Mouse (Mus musculus) right cerebral cortex, adult 2 months (tissue): Measurements from ENCODE around the gene Prelp.
"Not testable (repeated sequence)": the region's sequence is repeated elsewhere in the genome, so short reads cannot be mapped to it uniquely, and the experiment has no call there.

Experiments used
- DNase-seq, 2 experiments: peaks; one replicate each; pipeline ENCODE4 v3.0.0; 2021 to 2022; ENCODE audit warnings: low spot score in 2 of 2

Gene Prelp

DNA sequence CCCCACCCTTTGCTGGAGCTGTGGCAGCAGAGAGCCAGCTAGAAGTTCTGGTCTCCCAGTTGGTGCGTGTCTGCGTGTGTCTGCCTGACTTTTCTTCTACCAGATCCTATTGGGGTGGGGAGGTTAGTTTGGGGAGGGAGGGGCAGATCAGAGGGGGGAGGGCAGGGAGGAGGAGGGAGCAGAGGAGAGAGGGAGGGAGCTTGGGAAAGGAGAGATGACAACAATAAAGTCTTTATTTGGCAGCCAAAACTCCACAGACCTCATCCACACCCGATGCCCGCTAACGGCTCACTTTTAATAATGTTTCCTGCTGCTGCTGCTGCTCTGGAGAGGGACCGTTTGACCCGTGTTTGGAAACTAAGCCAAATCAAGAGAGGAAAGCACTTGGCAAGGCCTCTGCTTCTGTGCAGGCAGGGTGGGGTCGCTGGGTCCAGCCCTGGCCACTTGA is at the start of gene Prelp:
Gene Prelp, minus strand, starts transcription at position 111 of the 448 bp plus-strand sequence.
- no peak for DNase-seq

DNA sequence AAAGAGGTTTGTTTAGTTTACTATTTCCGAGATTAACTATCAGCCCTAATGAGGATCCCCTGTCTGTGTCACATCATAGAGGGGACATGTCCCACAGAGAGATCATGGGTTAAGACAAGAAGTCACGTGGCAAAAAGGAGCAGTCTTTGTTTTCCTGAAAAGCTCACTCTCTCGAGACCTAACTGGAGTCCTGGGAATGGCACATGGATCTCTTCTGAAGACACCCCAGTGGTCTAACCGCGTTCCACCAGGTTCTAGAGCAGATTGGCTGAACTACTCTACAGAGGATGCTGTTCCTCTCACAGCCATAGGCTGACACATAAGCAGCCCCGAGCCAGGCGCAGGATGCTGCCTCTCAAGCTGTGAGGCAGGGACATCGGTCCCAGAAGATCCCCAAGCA is 48.2 kb upstream of the Prelp start:
- DNase-seq = no peak

DNA sequence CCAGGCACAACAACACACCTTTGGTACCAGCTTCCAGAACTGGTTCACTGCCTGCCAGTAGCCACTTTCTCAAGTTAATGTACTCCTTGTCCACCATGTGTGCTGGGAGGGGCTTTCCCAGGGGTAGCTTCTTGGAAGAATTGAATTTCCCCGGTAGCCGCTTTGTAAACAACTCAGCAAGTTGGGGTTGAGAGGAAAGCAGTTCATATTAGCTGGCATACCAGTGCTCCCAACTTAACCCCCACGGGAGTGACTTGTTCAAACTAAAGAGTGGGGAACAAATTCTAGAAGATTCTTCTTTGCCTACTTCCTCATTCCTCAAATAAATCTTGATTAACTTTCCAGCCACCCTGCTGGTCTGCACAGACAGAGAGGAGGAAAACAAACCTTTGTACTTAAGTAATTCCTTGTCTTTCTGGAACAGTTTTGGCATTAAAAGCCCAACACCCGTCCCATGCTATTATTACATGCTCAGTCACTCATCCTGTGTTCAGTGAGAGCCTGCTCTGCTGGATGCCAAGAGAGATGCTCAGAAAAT is 47.6 kb upstream of the Prelp start:
- no peak for DNase-seq

DNA sequence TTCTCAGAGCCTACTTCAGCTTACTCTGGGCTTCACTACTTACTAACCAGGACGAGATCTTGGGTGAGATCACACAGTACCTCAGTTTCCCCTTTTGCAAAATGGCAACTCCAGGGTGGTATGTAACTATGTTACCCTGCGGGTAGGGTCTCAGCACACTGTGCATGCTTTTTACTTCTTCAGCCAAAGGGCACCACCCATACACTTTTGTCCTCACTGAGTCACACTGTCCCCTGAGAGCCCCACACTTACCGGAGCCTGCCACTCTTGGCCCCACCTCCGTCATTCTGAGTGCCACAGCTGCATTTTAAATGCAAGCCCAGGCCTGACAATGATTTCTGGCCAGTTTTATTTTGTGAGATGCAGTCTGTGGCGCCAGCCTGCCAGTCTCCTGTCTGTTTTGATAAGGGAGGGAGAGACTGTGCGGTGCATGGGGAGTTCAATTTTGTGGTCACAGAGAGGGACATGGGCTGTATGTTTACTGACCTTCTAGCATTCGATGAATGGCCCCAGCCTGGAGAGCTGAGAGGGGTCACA is 46.3 kb upstream of the Prelp start:
- no peak for DNase-seq

DNA sequence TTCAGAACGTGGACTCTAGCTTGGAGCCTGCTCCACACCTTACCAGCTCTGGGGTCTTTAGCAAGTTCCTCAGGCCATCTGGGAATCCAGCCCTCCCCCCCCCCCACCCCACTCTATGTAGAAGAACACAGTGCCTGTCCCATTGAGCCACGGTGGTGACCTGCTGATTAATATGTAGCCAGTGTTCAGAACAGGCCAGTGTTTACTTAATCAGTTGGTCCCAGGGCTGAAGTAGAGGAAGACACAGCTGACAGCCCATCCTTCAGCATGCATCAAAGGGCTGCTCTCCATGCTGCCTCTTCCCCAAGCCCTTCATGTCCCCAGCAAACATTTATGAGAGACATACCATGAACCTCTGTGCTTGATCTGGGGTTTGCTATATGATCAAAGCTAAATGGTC is 44.8 kb upstream of the Prelp start:
- DNase-seq = no peak

DNA sequence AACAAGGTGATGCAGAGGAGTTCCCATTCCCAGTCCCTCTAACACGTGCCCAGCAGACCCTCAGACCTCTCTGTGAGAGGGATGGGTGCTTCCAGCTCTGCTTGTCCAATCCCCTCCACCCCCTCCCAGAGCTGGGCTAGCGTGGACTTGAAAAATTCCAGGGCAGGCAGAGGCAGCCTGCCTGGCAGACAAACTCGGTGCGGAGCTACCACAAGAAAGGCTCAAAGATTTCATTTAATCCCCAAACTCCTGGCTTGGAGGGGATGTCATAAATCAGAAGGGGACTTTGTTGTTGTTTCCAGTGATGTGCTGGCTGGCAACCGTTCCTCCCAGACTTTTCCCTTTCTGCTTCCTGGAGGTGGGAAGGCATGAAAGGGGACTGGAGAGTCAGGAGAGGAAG is 44.1 kb upstream of the Prelp start:
- DNase-seq = no peak

DNA sequence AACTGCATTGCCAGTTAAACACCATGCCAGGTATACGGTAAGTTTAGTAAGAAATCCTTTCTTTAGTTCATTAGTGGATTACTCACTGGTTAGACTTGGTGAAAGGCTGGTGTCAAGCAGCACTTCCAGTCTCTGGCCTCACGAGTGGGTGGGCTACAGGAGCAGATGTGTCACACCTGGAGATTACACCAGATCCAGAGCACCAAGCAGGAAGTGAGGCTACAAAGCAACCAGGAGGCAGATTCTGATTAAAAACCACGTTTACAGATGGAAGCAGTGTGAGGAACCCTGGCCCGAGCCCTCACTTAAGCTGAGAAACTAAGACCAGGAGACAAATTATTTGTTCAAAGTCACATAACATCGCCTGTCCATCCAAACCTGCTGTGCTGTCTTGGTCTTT is 43.5 kb upstream of the Prelp start:
- no peak for DNase-seq

DNA sequence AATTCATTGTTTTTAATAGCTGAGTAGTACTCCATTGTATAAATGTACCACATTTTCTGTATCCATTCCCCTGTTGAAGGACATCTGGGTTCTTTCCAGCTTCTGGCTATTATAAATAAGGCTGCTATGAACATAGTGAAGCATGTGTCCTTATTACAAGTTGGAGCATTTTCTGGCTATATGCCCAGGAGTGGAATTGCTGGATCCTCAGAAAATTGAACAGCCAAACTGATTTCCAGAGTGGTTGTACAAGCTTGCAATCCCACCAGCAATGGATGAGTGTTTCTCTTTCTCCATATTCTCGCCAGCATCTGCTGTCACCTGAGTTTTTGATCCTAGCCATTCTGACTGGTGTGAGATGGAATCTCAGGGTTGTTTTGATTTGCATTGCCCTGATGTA is 42.4 kb upstream of the Prelp start:
- DNase-seq = not testable (repeated sequence)

DNA sequence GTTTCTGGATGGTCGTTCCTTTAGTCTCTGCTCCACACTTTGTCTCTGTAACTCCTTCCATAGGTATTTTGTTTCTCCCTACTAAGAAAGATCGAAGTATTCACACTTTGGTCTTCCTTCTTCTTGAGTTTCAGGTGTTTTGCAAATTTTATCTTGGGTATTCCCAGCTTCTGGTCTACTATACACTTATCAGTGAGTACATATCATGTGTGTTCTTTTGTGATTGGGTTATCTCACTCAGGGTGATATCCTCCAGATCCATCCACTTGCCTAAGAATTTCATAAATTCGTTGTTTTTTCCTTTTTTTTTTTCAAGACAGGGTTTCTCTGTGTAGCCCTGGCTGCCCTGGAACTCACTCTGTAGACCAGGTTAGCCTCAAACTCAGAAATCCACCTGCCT is 41.9 kb upstream of the Prelp start:
- DNase-seq = not testable (repeated sequence)

DNA sequence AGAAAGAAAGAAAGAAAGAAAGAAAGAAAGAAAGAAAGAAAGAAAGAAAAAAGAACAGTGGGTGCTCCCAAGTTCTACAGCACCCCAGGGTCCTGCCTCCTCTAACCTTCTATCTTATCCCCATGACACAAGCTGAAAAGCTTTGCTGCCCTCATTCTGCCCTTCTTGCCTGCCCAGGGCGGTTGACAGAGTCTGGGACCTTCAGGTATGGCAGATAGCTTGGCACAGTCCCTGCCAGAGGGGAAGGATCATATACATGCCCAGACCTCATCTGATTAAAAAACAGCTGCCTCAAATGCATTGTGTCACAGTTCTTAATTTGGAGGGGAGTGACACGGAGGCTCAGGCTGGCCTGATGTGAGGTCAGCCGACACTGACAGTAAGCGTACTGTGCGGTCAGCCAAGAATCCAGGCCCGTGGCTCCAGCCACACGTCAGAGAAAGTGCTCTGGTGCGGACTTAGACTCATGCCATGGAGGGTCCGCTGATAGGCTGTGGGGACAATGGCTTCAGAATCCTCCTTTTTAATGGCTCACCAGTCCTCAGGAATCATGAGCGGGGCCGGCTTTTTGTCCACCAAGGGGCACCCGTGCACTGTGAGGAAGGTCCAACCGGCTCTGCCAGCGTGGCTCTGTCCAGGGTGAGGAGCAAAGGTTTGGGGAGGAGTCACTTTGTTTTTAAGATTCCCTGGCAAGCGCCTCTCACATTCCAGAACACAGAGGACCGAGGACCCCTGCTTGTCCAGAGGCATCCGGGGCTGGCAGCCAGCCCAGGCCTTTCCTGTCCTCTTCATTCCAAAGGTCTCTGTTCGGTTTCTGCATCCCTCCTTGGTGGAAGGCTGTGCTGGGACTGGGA is 40.3 kb upstream of the Prelp start:
- DNase-seq = peak; percentile 24 to 50

DNA sequence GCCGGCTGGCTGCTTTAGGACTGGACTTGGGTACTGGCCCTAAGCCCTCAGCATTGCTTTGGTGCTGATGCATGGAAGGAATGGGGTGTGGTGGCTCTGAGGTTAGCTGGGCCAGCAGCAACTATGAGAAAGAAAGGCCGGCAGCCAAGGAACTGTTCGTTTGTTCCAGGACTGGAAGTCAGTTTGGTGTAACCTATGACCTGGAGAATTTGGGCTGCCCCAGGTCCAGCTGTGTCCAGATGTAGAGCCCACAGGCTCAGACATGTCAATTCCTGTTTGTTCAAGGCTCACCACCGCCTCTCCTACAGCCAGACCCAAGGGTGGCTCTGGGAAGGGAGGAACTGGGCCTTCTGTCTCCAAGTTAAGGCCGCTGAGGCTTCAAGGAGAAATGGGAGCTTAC is 38.3 kb upstream of the Prelp start:
- no peak for DNase-seq

DNA sequence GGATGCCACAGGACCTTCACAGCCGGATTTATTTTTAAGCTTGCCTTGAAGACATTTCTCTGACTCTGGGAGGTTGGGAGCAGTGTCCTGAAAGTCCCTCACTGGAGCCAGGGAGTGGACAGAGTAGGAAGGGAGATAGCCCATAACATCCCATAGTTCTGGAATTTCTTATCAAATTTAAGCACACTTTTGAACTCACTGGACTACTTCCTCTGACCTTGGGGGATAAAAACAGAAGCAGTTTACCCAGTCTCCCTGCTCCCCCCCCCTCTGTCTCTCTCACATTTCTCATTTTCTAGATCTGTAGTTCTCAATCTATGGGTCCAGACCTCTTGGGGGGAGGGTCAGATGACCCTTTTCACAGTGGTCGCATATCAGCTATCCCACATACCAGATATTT is 32.8 kb upstream of the Prelp start:
- no peak for DNase-seq

DNA sequence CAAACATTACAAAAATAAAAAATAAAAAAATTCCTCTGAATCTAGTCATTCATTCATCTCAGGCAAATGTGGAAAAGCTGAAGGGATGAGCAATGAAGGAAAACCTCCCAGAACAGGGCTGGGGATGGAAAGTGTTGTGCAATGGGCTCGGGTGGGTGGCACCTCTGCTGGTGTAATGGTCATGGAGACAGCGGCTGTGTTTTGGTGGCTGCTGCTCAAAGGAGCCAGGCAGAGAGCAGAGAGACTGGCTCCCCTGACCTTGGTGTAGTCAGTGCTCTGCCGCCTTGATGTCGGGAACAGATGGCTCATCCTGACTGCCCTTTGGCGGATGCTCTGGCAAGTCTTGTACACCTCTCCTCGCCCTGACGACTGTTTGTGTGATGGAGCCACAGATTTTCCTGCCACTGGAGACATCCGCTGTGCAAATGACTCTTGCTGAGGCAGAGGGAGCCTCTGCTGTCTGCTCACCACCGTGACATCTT is 32.1 kb upstream of the Prelp start:
- DNase-seq = peak; percentile 10 to 13

DNA sequence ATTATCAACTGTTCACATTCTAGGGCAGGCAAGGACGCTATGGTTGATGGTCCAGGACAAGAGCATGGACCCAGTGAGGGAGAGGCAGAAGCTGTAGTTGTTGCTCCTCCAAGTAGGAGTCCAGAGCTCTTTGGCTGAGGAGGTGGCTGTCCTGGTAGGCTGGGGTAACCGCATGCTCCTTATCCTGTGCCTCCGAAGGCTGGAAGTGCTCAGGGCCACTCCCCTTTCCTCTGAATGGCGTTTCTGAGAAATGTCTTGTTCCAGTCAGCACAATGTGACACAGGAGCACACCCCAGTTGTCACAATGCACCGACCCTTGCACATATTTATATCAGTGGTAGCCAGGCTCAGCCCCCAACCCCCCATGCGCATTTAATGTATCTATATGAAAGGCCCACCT is 30.4 kb upstream of the Prelp start:
- no peak for DNase-seq

DNA sequence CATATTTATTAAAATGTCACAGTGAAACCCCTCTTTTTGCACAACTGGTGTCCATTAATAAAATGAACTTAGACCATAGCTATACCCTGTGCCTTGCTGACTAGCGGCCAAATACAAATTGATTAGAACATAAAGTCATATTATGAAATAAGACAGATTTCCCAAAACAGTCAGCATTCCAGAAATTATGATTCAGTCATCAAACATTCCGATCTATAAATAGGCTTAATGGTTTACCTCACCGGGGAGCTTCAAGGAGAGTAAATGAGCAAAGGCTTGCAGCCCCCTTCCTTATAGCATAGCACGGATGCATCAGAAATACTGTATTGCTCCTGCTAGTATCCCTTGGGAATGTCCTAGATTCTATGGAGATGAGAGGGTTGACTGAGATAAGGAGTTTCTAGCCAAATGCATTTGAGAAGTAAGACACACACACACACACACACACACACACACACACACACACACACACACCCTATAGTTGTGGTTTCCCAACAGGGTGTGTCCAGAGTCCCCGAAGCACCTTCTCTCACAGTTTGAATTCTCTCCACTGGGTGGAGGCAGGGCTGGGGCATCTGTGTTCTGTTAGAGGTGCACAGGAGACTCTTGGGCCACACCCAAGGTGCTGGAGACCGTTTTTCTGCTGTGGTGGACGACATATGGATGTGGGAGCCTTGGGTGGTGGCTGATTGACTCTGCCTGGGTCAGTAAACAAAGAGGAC is 29.0 kb upstream of the Prelp start:
- DNase-seq = no peak

DNA sequence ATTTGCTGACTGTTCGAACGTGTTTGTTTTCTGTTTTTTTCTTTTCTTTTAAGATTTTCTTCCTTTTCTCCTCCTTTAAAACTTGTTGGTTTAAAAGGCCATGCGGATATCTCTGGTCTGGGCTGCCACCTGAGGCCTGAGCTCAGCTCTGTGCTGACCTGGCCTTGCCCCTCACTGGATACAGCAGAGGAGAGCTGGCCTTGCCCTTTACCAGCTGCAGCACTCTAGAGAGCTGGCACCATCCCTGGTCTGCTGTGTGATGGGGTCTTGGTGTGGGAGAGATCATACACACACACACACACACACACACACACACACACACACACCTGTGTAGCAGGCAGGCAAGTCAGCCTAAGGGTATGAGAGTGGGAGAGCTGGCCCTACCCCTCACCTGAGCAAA is 23.9 kb upstream of the Prelp start:
- no peak for DNase-seq

DNA sequence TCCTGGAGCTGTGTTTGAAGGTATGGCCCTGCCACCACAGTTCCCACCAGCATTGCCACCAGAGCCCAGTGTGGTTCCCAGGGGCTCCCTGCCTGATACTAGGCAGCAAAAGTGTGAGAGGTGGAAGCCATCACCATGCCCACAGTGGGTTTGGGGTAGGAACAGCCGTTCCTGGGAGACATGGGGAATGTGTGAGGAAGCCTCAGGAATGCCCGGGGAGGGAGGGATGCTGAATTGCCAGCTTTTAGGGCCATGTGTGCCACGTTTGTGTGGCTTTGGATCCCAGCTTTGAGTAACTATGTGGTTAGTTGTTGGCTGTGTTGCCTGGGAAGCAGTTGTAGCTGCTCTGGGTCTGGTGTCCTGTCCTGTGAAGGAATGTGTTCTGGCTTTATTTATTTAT is 20.7 kb upstream of the Prelp start:
- no peak for DNase-seq

DNA sequence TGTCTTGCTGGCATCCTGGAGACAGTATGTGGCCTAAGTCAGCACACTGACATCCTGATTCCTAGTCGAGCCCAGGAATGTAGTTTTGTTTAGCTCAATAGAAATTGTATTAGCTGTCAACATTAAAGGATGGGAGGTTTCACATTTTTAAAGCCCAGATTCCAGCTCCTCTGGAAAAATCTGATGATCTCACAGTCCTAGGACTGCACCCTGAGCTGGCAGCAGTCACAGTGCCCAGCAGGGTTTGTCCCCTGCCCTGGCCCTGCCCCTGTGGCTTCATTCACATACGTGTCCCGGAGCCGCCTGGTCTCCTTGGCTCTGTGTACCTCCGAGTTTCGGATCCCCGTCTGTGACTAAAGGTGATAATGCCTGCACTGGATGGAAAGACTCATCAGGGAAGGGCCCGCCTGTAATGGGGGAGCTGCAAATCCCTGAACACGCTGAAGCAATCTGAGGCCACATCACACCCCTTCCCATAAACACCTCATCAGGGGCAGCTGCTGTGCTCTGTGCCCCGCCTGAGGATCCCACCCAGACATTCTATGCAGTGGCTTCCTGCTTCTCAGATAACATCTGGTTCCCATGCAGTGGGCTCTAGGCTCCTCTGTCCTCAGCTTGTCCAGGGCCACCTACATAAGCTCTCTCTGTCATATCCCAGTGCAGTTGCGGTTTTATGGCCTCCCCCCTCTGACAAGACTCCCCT is 20.1 kb upstream of the Prelp start:
- no peak for DNase-seq

DNA sequence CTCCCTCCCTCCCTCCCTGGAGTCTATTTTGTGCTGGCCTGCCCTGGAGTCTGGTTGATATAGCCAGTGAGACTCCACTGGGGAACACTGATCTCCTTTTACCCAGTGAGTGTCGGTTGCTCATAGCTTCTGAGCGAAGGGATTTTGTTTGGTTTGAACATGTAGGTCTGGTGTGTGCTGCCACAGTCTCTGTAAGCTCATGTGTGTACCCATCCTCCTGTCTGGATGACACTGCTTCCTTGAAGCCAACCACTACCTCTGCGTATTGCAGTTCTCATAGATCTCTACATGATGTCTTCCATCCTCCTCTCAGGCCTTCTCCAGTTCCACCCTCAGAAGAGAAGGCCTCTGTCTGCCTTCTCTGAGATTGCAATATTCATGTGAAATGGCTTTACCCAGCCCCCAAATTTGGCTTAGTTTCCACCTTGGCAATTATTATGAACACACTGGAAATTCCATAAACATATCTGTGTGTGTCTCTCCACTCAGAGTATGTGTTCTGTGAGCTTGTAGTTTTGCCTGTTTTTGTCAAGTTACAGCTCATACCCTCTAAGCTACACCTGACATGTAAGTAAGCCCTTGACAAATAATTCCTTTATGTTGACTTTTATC is 19.4 kb upstream of the Prelp start:
- DNase-seq = no peak

DNA sequence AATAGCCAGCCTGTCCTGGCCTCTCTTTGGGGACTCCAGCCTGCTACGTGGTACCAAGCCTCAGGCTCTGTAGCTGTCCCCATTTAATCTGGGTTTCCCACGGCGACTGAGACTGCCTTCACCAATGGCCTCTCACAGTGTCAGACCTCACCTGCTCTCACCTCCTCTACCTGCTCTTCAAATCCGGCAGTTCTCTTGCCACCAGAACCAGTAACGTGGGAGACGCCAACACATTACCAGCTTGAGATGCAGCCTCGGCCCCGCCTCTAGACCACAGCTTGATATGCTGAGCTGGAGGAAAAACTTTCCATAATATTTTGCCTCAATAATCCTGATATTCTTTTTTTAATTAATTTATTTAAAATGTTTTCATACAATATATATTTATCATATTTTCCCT is 18.5 kb upstream of the Prelp start:
- no peak for DNase-seq

DNA sequence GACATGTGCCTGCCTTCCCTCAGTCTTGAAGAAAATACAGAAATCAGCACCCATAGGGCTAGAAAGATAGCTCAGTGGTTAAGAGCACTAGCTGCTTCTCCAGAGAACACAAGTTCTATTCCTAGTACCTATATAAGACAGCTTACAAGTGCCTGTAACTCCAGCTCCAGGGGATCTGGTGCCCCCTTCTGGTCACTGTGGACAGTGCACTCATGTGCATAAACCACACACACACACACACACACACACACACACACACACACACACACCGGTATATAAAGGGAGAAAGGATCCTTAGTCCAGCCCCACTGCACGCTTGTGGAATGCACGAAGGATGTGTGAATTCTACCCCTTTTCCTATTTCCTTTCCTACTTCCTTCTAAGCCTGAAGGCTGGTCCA is 15.0 kb upstream of the Prelp start:
- DNase-seq = no peak
